Mouse (Mus musculus) ES-Bruce4 (cell line): ENCODE results near the gene Cyb5d2. TPM values are rescaled to one million over a fixed set of nuclear protein-coding genes. Genes with fewer than 3 reads are reported as not detected.

Experiments
- H3K27ac ChIP-seq: 2 replicates; pipeline ENCODE4 v1.5.1; 2012; ENCODE audit warnings: low read length, inconsistent platforms; ENCODE audit not compliant: insufficient read depth
- H3K27me3 ChIP-seq: 2 replicates; pipeline ENCODE4 v1.6.1; 2012; ENCODE audit warnings: mild to moderate bottlenecking, low read length, inconsistent platforms; ENCODE audit not compliant: control insufficient read depth, poor library complexity, insufficient read depth, severe bottlenecking
- H3K36me3 ChIP-seq: 2 replicates; pipeline ENCODE4 v1.6.1; 2012; ENCODE audit warnings: inconsistent platforms, mild to moderate bottlenecking, low read length, moderate library complexity; ENCODE audit not compliant: control insufficient read depth, poor library complexity, insufficient read depth, severe bottlenecking
- H3K4me1 ChIP-seq: one replicate; pipeline ENCODE4 v1.8.1; 2011; ENCODE audit warnings: low read length; ENCODE audit not compliant: control insufficient read depth, insufficient read depth
- H3K4me3 ChIP-seq: 2 replicates; pipeline ENCODE4 v1.5.1; 2011; ENCODE audit warnings: low read depth, mild to moderate bottlenecking, low read length
- H3K9ac ChIP-seq: 2 replicates; pipeline ENCODE4 v1.6.1; 2012; ENCODE audit warnings: low read depth, mild to moderate bottlenecking, inconsistent platforms; ENCODE audit not compliant: poor library complexity, severe bottlenecking
- H3K9me3 ChIP-seq: replicated peaks from 2 replicates; pipeline ENCODE4 v1.6.1; 2012; ENCODE audit warnings: mild to moderate bottlenecking, low read length, inconsistent platforms; ENCODE audit not compliant: control insufficient read depth, poor library complexity, insufficient read depth, severe bottlenecking
- CTCF ChIP-seq: IDR thresholded peaks from one replicate; pipeline ENCODE4 v1.8.1; 2011; ENCODE audit warnings: low read depth, low read length
- EP300 ChIP-seq: IDR thresholded peaks from 2 replicates; pipeline ENCODE4 v1.6.1; 2011; ENCODE audit warnings: low read depth, low read length; ENCODE audit not compliant: insufficient read depth
- POLR2A ChIP-seq: IDR thresholded peaks from one replicate; pipeline ENCODE4 v1.8.1; 2011; ENCODE audit warnings: low read length; ENCODE audit not compliant: insufficient read depth
- polyA plus RNA-seq: library from polyadenylated mRNA; stranded (reverse); fragments of >200 nt; gene quantifications from 2 replicates; pipeline ENCODE4 v1.2.4, GENCODE M21; 2011; ENCODE audit warnings: low read depth; ENCODE audit not compliant: missing spikeins, insufficient read depth, insufficient read length

The Cyb5d2 gene
- 7.1 and 7.5 TPM in 2 replicates for polyA plus RNA-seq

- TF ChIP-seq CTCF, result no peak
- peak; percentile 69 for TF ChIP-seq POLR2A
- TF ChIP-seq EP300, result no peak
- H3K4me3 ChIP-seq, result peak within 1 kb of the TSS; percentile 90
- H3K4me1 ChIP-seq, result no peaks in the 10 kb centered on the region
- no peaks in the 10 kb centered on the region for H3K9me3 ChIP-seq
- no peak within 1 kb of the TSS for H3K27ac ChIP-seq
- H3K9ac ChIP-seq, result peak within 1 kb of the TSS; percentile 75
- no peaks in the 10 kb centered on the region for H3K27me3 ChIP-seq
- H3K36me3 ChIP-seq, result no peaks in the 10 kb centered on the region
These were observed at the start of gene Cyb5d2, which contains the start of gene Zzef1 for GRCm38 (mm10) chr11:72795455-72796295. TSS of gene Cyb5d2 (minus strand) at chr11:72796142. TSS of gene Zzef1 (plus strand) at chr11:72796226.

GRCm38 (mm10) chr11:72845526-72845925 lies 49.6 kb upstream of the Cyb5d2 start:
- Histone ChIP-seq H3K9me3 (no peaks in the 10 kb centered on the region), H3K36me3 (peaks cover 2% of the 10 kb centered on the region; the same call in 1 of the 2 replicates)
- no peak for TF ChIP-seq POLR2A
- TF ChIP-seq CTCF, result no peak

GRCm38 (mm10) chr11:72843576-72843975 lies 47.6 kb upstream of the Cyb5d2 start:
- no peaks in the 10 kb centered on the region for H3K9me3 ChIP-seq
- H3K4me1 ChIP-seq, result no peaks in the 10 kb centered on the region
- no peaks in the 10 kb centered on the region for H3K27me3 ChIP-seq
- TF ChIP-seq EP300 (no peak), CTCF (no peak), POLR2A (no peak)
- H3K27ac ChIP-seq, result no peak overlapping the region
- H3K9ac ChIP-seq, result no peak overlapping the region
- H3K36me3 ChIP-seq, result peaks cover 2% of the 10 kb centered on the region; the same call in 1 of the 2 replicates
- H3K4me3 ChIP-seq, result no peak overlapping the region

More at GRCm38 (mm10) chr11:72845526-72845925, 49.6 kb upstream of the Cyb5d2 start:
- Histone ChIP-seq H3K4me3 (no peak overlapping the region), H3K9ac (no peak overlapping the region), H3K27ac (no peak overlapping the region), H3K4me1 (no peaks in the 10 kb centered on the region), H3K27me3 (no peaks in the 10 kb centered on the region)

GRCm38 (mm10) chr11:72842731-72843130 lies 46.8 kb upstream of the Cyb5d2 start:
- Histone ChIP-seq H3K9me3 (no peaks in the 10 kb centered on the region), H3K9ac (no peak overlapping the region), H3K27me3 (no peaks in the 10 kb centered on the region), H3K4me3 (no peak overlapping the region), H3K27ac (no peak overlapping the region), H3K4me1 (no peaks in the 10 kb centered on the region), H3K36me3 (peaks cover 2% of the 10 kb centered on the region; the same call in 1 of the 2 replicates)
- TF ChIP-seq POLR2A, result no peak
- TF ChIP-seq CTCF, result no peak
- TF ChIP-seq EP300, result no peak

GRCm38 (mm10) chr11:72829869-72830268 lies 33.9 kb upstream of the Cyb5d2 start:
- Histone ChIP-seq H3K36me3 (no peaks in the 10 kb centered on the region; the same call in 1 of the 2 replicates), H3K27ac (no peak overlapping the region), H3K27me3 (no peaks in the 10 kb centered on the region), H3K9me3 (no peaks in the 10 kb centered on the region), H3K4me3 (no peak overlapping the region), H3K9ac (no peak overlapping the region), H3K4me1 (no peaks in the 10 kb centered on the region)
- TF ChIP-seq EP300 (no peak), CTCF (no peak), POLR2A (no peak)

GRCm38 (mm10) chr11:72821041-72821440 lies 25.1 kb upstream of the Cyb5d2 start:
- TF ChIP-seq POLR2A (no peak), CTCF (no peak), EP300 (no peak)
- Histone ChIP-seq H3K27ac (no peak overlapping the region), H3K4me3 (no peak overlapping the region), H3K4me1 (no peaks in the 10 kb centered on the region), H3K9me3 (no peaks in the 10 kb centered on the region), H3K9ac (no peak overlapping the region), H3K27me3 (no peaks in the 10 kb centered on the region), H3K36me3 (no peaks in the 10 kb centered on the region)
